Mouse (Mus musculus) bone marrow macrophage, adult 2 months (primary cell): ENCODE measurements around the gene Golim4.

ENCODE experiments used
- CTCF ChIP-seq: IDR thresholded peaks from 2 replicates; pipeline ENCODE4 v1.5.1; 2012; ENCODE audit warnings: low read depth, mild to moderate bottlenecking, low read length, moderate library complexity
- POLR2A ChIP-seq: IDR thresholded peaks from 2 replicates; pipeline ENCODE4 v1.6.1; 2012; ENCODE audit warnings: mild to moderate bottlenecking, low read depth, low read length, borderline replicate concordance

- no peak for TF ChIP-seq CTCF
- no peak for TF ChIP-seq POLR2A
Measured at GRCm38 (mm10) chr3:75942303-75943060, 14.3 kb downstream of the Golim4 start.
